Mouse (Mus musculus) ES-CJ7 (cell line): ENCODE results near the gene Tmem101.
"Not testable (repeated sequence)": the region's sequence is repeated elsewhere in the genome, so short reads cannot be mapped to it uniquely, and the experiment has no call there.

Experiments used
- DNase-seq: peaks from one replicate; pipeline ENCODE4 v3.0.0; 2011; ENCODE audit warnings: low read depth, low spot score

Tmem101 gene

DNA sequence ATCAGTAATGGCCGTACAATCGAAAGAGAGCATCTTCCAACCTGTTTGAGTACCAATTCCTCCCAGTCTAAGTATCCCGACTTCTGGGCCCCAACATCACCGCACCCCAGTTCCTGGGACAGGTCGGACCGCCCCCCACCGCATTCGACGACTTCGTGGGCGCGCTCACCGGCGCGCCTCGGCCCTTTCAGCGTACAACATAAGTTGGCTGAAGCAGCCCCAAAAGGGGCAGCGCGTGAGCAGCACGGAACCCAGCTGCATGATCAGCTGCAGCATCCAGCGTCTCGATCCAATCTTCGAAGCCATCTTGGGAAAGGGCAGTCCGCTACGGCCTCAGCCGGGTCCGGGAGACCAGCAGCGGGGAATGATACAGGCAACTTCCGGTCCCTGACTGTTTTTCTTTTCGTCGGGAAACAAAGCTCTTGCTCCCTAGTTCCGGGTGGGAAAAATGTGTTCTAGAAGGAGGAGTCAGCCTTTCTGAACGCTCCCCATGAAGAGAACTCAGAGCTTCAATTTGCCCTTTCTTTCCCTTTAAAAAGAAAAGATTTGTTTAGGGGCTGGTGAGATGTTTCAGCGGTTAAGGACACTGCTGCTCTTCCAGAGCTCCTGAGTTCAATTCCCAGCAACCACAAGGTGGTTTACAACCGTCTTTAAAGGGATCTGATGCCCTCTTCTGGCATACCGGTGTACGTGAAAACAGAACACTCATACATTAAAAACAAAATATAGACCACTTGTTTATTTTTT is at the start of gene Tmem101:
TSS of gene Tmem101 (minus strand) at position 366 of the 747 bp plus-strand sequence.
- peak; percentile 94 for DNase-seq

DNA sequence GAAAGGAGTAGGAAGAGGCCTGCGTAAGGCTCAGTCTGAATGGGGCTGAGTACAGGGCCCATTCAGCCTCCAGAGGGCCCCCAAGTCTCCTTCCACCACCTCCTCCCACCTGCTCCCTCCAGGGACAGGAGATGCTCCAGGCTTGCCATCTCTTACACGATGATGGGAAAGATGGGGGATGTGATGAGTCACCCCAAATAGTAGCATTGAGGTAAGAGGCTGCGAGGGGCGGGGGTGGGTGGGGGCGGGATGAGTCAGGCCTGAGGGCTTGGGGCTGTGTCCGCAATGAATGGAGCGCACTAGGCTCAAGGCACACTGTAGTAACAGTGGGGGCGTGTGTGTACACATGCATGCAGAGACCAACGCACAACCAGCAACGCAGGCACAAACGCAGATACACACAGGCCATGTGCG is 45.2 kb upstream of the Tmem101 start:
- DNase-seq, result no peak

DNA sequence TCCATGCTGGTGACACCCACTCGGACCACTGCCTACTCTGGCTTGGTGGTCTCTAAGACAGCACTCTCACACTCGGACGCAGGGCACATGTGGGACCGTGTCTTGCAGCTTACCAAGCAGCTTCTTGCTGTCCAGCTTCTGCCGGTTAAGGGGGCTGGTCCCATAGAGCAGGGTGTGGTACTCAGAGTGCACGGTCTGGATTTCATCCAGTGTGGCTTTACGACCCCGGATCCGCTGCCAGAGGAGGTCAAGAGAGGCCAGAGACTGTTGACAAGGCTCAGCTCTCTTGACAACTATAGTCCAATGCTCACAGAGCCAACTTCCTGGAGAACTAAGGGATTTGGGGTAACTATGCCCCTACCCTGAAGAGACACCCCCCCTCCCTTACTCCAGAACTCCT is 43.7 kb upstream of the Tmem101 start:
- no peak for DNase-seq

DNA sequence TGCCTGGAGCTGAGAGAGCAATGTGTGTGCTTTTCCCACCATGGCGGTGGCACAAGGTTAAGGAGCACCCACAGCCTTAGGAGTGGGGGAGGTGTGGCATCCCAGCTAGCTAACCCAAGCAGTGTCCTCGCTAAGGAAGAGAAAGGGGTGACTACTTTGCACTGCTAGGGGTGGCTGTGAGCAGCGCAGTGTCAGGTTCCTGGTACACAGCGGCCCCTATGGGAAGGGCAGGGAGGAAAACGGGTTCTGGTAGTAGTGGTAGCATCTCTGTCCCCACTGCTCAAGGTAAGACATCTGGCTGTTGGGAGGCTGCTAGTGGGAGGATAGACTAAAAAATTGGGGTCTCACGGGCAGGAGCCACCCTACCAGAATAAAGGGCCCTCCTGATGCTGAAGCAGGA is 42.0 kb upstream of the Tmem101 start:
- peak; percentile 27 for DNase-seq

DNA sequence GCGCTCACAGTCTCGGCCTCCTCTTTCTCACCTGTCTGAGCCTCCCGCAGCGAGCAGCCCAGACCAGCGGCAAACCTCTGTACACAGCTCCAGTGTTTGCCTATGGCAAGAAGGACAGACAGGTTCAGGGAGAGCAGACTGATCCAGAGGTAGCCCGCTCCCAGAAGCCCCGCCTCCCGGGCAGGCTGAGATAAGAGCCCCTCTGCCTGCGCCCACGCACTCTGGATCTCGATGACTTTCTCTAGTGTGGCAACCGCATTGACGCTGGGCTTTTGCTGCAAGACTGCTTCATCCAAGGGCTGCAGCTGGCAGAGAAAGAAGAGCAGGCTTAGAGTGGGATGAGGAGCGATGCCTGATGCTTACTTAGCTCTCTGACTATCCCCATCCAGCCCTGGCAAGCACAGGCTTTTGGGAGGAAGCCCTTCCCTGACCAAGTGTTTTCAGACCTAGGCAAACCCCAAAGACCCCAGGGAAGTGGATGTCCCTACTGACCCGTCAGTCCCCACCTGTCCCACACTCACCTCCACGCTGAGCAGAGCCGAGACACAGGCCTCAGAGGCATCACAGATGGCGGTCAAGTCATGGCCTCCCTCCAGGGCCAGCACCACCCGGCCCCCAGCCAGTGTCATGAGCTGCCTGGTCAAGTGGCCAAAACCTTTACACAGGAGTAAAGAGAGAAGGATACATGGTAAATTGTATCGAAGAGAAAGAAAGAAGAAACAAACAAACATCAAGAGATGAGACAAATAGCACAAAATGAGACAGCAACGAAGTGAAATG is 40.0 kb upstream of the Tmem101 start:
- DNase-seq, result no peak

DNA sequence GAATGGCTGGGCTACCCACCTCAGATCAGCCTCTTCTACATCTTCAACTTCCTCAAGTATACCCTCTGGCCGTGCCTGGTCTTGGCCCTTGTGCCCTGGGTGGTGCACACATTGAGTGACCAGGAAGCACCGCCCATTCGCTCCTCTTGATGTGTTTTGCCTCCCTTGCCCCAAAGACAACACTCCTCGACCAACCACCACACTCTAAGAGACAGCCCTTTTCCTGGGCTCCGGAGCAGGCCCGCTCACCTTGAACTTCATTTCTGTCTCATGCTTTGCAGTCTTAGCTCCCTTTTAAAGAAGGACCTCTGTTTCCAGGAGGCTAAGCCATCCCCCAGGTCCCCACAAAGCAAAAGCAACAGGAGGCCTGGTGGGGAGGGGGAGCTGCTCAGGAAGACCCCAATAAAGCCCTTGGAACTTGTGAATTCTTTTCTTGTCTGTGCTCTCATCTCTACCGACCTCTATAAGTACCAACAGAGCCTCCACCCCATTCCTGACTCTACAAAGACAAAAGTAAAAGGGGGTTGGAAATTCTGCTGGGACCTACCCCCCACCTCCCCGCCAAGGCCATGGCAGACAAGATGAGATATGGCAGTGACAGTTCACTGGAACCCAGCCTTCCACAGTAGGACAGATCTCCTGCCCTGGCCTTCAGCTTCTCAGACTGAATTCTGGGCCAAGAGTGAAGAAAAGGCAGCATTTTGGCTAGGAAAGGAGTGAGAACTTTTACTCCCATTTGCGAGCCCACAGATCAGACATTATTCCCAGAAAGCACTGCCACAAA is 37.6 kb upstream of the Tmem101 start:
- DNase-seq, result no peak

DNA sequence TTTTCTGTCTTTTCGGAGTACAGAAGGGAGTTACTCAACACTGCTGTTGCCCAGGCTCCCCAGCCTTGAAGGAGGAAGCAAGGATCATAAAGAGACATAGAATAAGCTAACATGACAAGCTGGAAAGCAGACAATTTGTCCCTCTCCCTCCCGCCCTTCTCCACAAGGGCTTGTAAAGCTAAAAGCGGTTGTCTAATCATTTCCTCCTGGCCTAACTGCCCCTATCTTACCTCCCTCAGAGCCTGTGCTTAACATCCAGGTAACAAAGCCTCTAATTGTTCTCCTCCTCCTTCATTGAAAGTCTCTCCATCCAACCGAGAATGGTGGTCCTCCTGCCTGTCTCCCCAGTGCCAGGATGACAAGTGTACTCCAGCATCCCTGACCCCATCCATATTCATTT is 34.6 kb upstream of the Tmem101 start:
- no peak for DNase-seq

DNA sequence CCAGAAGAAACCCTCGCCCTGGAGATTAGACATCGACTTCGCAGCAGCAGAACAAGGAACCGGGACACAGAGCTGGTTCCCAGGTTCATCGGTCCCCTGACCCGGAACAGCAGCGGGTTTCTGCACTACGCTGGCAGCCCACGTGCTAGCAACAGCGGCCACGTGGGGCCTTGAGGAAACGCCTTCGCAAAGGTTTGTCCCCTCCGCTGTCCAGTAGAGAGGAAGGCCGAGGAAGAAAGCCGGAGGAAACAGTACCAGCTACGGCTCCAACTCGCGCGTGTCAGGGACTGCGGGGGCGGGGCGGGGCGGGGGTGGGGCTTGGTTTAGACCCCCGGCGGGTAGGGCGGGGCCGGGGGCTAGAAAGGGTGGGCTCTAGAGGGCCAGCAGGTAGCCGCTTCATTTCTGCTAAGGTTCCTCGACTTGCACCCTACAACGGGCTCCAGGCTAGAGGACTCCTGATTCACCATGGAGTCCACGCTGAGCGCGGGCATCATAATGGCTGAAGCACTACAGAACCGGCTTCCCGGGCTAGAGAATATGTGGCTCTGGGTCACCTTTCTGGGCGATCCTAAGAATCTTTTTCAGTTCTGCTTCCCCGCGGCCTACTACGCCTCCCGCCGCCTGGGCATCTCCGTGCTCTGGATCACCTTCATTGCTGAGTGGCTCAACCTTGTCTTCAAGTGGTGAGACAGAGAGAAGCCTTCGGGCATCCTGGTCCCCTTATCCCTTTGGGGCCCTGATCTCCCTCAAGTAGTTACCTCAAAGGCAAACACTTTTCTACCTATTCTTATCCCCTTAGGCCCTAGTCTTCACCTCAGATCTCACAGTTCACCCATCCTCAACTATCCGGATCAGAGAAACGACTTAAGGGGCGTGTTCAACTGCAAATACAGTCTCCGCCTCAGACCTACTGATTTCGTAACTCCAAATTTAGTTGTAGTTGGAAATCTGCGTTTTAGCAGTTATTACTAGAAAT is 33.5 kb upstream of the Tmem101 start, which contains the start of gene G6pc3:
TSS of gene G6pc3 (plus strand) at position 160 of the 976 bp plus-strand sequence.
- peak; percentile 86 for DNase-seq

DNA sequence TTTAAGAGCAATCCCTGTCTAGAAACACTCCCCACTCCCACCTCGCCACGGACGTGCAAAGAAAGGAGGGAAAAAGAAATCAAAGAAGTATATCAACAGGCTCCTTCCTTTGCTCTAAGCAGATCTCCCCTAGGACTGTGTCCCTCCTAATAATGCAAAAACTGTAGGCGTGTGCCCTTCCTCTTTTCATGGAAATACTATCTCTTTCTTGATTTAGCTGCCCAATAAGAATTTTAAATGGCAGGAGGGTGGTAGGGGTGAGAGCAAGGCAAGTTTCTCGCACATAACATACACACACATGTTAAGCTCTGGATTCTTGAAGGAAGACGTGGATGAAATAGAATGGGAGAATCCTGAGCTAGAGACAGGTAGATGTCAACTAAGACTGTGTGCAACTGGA is 32.8 kb upstream of the Tmem101 start:
- DNase-seq, result no peak

DNA sequence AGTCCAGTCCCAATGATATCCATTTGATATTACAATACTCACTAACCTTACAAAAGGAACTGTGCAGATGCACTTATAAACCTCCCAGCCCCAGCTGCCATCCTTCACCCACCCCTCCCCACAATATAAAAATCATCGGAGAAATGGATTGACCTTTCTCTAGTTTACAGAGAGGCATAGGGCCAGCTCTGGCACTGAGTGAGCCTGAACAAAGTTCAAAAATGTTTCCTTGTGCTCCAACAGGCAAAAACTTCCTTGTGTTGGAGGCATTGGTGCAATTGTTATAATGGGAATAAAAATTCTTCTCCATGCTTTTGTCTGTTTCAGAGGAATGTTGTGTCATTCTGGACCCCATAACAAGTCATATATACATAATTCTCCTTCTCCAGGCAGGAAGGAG is 30.0 kb upstream of the Tmem101 start:
- DNase-seq, result no peak

DNA sequence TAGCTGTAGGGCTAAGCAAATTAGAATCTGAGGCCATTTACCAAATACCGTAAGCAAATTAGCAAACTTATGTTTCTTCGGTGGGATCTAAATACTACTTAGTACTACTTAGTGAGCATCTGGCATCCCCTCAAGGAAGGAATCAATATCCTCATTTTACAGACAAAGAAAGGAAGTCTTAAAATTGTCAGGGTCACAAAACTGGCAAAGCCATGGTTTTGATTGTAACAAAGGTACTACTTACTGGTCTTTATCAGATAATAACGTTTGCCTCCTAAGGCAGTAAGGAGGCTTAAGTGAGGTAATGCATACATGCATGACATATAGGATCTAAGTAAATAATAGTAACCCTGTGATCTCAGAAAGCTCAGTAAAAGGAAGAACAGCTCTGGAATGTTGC is 29.5 kb upstream of the Tmem101 start:
- no peak for DNase-seq

DNA sequence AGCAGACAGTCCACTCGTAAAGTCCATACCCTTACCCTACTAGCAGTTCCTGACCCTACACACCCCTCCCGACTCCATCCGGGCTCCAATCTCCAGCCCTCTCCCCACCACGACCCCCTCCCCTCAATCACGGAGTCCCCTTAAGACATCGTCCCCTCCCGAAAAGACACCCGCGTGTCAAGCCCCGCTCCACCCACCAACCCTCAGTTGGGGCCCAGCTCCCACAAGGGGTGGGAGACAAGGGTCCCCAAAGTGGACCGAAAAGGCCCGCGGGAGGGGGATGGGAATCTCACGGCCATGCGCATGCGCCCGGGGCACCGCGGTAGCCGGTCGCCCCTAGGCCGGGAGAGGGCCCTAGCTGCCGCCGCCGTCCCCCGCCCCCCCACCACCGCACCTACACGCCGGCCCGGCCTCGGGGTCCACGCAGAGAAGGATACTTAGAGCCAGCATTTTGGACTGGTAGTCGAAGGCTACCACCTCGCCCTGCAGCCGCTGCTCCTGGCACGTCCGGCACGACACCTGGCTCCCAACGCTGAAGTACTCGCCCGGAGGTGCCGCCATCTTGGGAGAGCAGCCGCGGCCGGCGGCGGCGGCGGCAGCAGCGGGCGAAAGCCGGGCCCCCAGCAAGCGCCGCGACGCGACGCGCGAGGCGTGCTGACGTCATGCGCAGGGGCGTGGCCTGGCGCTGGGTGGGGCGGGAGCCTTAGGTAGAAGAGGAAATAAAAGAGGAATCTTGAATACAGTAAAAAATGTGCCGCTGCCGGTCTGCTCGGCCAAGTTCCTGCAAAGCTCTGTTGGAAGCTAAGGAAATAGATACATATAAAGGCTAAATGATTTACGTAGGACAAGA is 28.7 kb upstream of the Tmem101 start, which contains the start of gene Lsm12:
TSS of gene Lsm12 (minus strand) at position 651 of the 850 bp plus-strand sequence.
- DNase-seq, result peak; percentile 92

DNA sequence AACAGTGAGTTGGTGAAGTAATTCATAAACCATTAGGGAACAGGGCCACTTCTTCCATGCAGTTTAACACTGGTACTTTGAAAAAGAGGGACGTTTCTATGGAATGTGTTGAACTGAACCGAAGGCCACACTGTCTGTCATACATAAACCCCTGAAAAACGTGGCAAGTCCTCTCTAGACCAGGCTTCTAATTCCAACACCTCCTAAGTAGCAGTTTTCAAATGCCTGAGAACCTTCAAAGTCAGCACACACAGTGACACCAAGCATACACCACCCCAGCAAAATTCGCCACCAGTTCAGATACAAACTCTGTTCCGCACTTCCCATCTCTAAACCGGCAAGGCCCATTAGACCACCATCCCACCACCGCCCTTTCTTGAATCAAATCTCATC is 28.0 kb upstream of the Tmem101 start:
- no peak for DNase-seq

DNA sequence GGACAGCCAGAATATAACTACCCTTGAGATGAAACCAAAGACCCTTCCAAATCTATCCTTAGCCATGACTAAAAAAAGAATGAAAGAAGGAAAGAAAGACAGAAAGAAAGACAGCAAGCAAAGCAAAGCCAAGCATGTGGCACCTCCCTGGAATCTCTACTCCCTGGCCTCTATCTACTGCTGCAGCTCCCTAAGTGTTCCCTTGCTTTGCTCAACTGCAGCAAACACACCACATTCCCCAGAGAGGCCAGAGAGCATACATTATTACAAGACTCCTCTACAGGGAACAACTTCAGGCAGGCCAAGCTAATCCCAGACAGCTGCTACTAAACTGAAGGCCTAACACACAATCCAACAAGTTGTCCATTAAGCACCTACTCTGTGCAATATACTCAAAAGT is 23.6 kb upstream of the Tmem101 start:
- DNase-seq, result no peak

DNA sequence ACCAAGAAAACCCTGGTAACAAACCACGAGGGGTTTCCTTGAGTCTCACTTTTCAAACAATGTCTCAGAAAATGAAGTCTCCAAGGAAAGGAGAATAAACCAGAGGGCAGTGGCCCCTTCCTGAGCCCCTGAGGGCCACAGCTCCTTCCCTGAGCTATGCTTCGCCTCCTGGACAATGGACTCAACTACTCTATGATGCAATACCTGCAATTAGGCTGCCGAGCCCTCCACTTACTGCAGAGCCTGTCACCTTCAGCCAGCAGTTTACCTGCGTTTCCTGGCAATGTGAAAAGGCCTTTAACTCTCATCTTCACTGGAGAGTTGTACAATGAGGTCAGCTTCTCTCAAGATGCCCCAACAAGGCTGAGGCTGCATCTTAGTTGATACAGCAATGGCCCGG is 12.5 kb upstream of the Tmem101 start:
- DNase-seq, result no peak

DNA sequence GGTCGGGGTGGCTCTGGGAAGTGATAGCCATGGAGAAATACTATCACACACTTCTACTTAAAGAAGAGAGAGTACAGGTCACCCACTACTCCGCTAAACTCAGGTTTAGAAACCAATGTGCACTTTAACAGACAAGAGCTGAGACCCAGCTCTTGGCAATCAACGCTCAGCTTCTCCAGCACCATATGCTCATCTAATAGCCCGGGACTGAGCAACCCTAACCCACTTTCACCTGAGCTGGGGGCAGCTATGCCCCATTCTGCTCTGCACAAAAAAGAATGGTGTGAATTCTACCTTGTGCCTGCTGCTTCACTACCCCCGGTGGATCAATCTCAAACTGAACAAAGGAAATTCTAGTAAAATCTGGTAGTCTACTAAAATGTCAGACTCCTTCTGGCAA is 11.3 kb upstream of the Tmem101 start:
- DNase-seq, result no peak

DNA sequence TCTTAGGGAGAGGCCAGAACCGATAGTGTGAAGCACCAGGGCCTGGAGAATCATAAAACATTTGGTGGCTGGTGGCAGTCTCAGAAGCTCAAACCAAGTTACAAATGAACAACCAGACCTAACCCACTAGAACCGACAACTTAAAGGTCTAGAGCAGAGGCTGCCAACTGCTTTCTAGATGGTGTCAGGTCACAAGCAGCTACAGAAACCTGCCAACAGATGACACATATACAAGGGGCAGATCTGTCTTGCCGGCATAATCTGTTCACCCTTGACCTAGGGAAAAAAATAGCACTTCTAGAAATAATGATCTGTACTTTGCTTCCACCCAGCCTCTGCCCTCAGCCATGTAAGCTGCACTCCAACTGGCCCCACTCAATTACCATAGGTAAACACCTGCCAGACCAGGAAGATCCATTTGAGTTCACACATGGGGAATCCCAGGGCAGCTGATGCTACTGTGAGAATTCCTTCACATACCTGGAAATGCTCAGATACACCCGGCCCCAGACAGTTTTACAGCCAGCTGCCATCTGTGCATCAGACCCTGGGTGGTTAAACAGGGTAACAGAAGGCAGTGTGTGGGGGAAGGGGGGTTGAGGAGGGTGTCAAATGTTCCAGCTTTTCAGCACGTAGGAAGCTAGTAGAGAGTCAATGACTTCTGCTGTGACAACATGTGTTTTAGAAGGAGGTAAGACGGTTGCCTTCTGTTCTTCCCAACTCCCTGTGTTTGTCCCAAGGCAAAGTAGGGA is 9.9 kb upstream of the Tmem101 start:
- no peak for DNase-seq

DNA sequence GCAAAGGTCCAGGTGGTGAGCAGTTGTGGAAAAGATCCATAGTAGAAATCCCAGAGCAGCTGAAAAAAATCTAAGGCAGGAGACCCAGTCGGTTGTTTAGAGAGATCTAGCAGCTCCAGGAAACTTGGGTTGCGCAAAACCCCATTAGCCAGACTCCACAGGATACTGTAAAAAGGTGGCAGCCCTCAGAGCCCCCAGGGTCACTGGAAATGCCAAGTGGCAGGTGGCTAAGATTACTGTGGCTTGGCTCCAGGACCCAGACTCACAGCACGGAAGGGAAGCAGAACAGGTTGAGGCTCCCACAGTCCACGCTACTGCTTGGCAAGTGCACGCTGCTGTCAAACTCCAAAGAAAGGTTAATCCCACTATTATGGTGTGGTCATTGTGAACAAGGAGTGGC is 3.6 kb upstream of the Tmem101 start:
- DNase-seq, result no peak

DNA sequence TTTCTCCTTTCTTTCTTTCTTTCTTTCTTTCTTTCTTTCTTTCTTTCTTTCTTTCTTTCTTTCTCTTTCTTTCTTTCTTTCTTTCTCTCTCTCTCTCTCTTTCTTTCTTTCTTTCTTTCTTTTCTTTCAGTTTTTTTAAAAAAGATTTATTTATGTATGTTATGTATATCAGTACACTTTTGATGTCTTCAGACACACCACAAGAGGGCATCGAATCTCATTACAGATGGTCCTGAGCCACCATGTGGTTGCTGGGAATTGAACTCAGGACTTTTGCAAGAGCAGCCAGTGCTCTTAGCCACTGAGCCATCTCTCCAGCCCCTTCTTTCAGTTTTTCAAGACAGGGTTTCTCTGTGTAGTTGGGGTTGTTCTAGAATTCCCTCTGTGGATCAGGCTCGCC is 1.8 kb upstream of the Tmem101 start:
- DNase-seq, result not testable (repeated sequence)

DNA sequence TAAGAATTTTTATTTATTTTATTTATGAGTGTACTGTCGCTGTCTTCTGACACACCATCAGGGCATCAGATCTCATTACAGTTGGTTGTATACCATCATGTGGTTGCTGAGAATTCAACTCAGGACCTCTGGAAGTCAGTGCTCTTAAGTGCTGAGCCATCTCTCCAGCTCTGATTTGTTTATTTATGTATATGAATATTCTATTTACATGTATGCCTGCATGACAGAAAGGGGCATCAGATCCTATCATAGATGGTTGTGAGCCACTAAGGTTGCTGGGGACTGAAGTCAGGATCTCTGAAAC is 534 bp upstream of the Tmem101 start:
- DNase-seq, result no peak
